Mouse (Mus musculus) bone marrow, adult 2 months (tissue): ENCODE data around the gene Amdhd2.

Experiments used
- CTCF ChIP-seq: fragments of 200-500 bp; IDR thresholded peaks from 2 replicates; pipeline ENCODE4 v1.5.1; 2011; ENCODE audit warnings: low read length, control low read depth; ENCODE audit not compliant: control insufficient read depth, insufficient read depth
- POLR2A ChIP-seq: fragments of 200-500 bp; IDR thresholded peaks from 2 replicates; pipeline ENCODE4 v1.6.1; 2011; ENCODE audit warnings: low read depth, mild to moderate bottlenecking, control low read depth, low read length, borderline replicate concordance; ENCODE audit not compliant: control insufficient read depth

GRCm38 (mm10) chr17:24137226-24137880 lies 26.2 kb downstream of the Amdhd2 start:
- TF ChIP-seq CTCF: no peak
- no peak for TF ChIP-seq POLR2A
